Comparison of ENCODE assay signal across 7 mouse cellular contexts in genomic region chr6:112700392-112700791, GRCm38 (mm10). TPM values are rescaled to one million over a fixed set of nuclear protein-coding genes. Genes with fewer than 3 reads are reported as not detected.
DNase-seq lines count a peak whose midpoint lies in the region; ATAC-seq and TF ChIP-seq lines count a peak whose summit lies in the region.

No protein-coding gene starts in this region.

- H3K4me1 ChIP-seq in liver, adult 2 months (ENCODE audit: control insufficient read depth, insufficient read depth, low read length) = no peaks in the 10 kb centered on the region
- peaks cover 13% of the 10 kb centered on the region for H3K4me1 ChIP-seq in liver, embryonic 12.5 days
- H3K4me1 ChIP-seq in MEL (ENCODE audit: control insufficient read depth in 1 of 2, insufficient read depth in 2 of 2, low read length in 2 of 2) = peaks cover 0 to 3% of the 10 kb centered on the region in 2 experiments; a peak in 1 of 4 replicates
- no peaks in the 10 kb centered on the region for H3K4me1 ChIP-seq in embryonic facial prominence, embryonic 14.5 days (ENCODE audit: control insufficient read depth, insufficient read depth, low read length)

- DNase-seq in liver, adult 2 months (ENCODE audit: extremely low read depth, low read depth, low spot score) = peak; percentile 20
- peak; percentile 54 for DNase-seq in MEL (ENCODE audit: low read depth, low spot score)
- peak; percentile 53 for DNase-seq in adrenal gland, postnatal 25 days
- DNase-seq in embryonic facial prominence, embryonic 14.5 days (ENCODE audit: low spot score) = peak; percentile 16
- peak; percentile 46 to 69 for DNase-seq in layer of hippocampus, postnatal 14 days (ENCODE audit: low spot score in 2 of 2)

- no peak overlapping the region for H3K4me2 ChIP-seq in liver, embryonic 12.5 days
- H3K4me2 ChIP-seq in embryonic facial prominence, embryonic 14.5 days (ENCODE audit: low read depth, low read length) = no peak overlapping the region

- ATAC-seq in liver, embryonic 12.5 days = no peak
- ATAC-seq in embryonic facial prominence, embryonic 14.5 days (ENCODE audit: low read depth) = no peak
- ATAC-seq in neutrophil, adult 5-6 weeks (ENCODE audit: extremely low read depth, insufficient number of reproducible peaks, low FRiP score, poor library complexity, severe bottlenecking) = peak; percentile 39; the same call in 1 of the 2 replicates

- no peak overlapping the region for H3K27ac ChIP-seq in liver, adult 2 months (replicated peaks; ENCODE audit: insufficient read depth, low read depth, low read length)
- no peak overlapping the region for H3K27ac ChIP-seq in liver, embryonic 12.5 days
- no peak overlapping the region for H3K27ac ChIP-seq in MEL (ENCODE audit: control insufficient read depth, low read depth, low read length)
- H3K27ac ChIP-seq in embryonic facial prominence, embryonic 14.5 days (replicated peaks; ENCODE audit: low read depth, low read length) = no peak overlapping the region

- no peaks in the 10 kb centered on the region for H3K27me3 ChIP-seq in liver, adult 2 months (ENCODE audit: control insufficient read depth, insufficient read depth, low read length)
- H3K27me3 ChIP-seq in liver, embryonic 12.5 days (replicated peaks) = 0 out of 2 replicates have a peak, but pooled peaks cover 8% of the 10 kb centered on the region
- no peaks in the 10 kb centered on the region for H3K27me3 ChIP-seq in MEL (ENCODE audit: control insufficient read depth in 1 of 2, insufficient read depth in 2 of 2, low read length in 2 of 2)
- no peaks in the 10 kb centered on the region; the same call in 1 of the 2 replicates for H3K27me3 ChIP-seq in embryonic facial prominence, embryonic 14.5 days (replicated peaks; ENCODE audit: control insufficient read depth, insufficient read depth, low read length)

- TF ChIP-seq RAD21 in MEL (IDR thresholded peaks at IDR 0.05; ENCODE audit: low read depth, low read length) = peak; percentile 93

- no peak overlapping the region for H3K9ac ChIP-seq in liver, adult 2 months (ENCODE audit: low read depth, low read length)
- no peak overlapping the region for H3K9ac ChIP-seq in liver, embryonic 12.5 days
- H3K9ac ChIP-seq in MEL (ENCODE audit: control insufficient read depth, low read depth, low read length, poor library complexity, severe bottlenecking) = no peak overlapping the region
- H3K9ac ChIP-seq in embryonic facial prominence, embryonic 14.5 days (ENCODE audit: low read depth, low read length) = no peak overlapping the region

- H3K36me3 ChIP-seq in liver, adult 2 months (ENCODE audit: control insufficient read depth, insufficient read depth, low read length) = no peaks in the 10 kb centered on the region
- H3K36me3 ChIP-seq in liver, embryonic 12.5 days = no peaks in the 10 kb centered on the region
- H3K36me3 ChIP-seq in MEL (ENCODE audit: control insufficient read depth in 1 of 2, insufficient read depth in 2 of 2, low read length in 2 of 2) = peaks cover 0 to 5% of the 10 kb centered on the region in 2 experiments; a peak in 2 of 4 replicates
- H3K36me3 ChIP-seq in embryonic facial prominence, embryonic 14.5 days (ENCODE audit: control insufficient read depth, insufficient read depth, low read length) = no peaks in the 10 kb centered on the region

- no peak for TF ChIP-seq EP300 in MEL (IDR thresholded peaks at IDR 0.05; ENCODE audit: low read depth in 1 of 2, low read length in 2 of 2)

- TF ChIP-seq CTCF in liver, adult 2 months (IDR thresholded peaks at IDR 0.05; ENCODE audit: low read depth, low read length) = peak; percentile 67
- TF ChIP-seq CTCF in MEL (IDR thresholded peaks at IDR 0.05 in 2 of 3, conservative IDR thresholded peaks at IDR 0.05 in 1 of 3; ENCODE audit: control insufficient read depth in 1 of 3, insufficient read depth in 1 of 3, low read depth in 2 of 3, low read length in 3 of 3, poor library complexity in 1 of 3, severe bottlenecking in 1 of 3) = peak; percentile 59 to 83 (median 71)

- WGBS in liver, adult 2 months = 0% methylated on average over 1 of the region's 1 CpGs
- 0% methylated on average over 1 of the region's 1 CpGs for WGBS in liver, embryonic 12.5 days (ENCODE audit: insufficient replicate concordance)
- 2% methylated on average over 1 of the region's 1 CpGs for WGBS in embryonic facial prominence, embryonic 14.5 days

- TF ChIP-seq POLR2A in liver, adult 2 months (IDR thresholded peaks at IDR 0.05; ENCODE audit: extremely low read depth, insufficient read depth, low read length) = no peak
- TF ChIP-seq POLR2A in MEL (IDR thresholded peaks at IDR 0.05; ENCODE audit: control insufficient read depth in 1 of 2, insufficient read depth in 1 of 2, low read depth in 1 of 2, low read length in 2 of 2, poor library complexity in 1 of 2) = no peak

- no peak overlapping the region for H3K4me3 ChIP-seq in liver, adult 2 months (ENCODE audit: insufficient read depth, low read depth, low read length)
- H3K4me3 ChIP-seq in liver, embryonic 12.5 days = no peak overlapping the region
- no peak overlapping the region for H3K4me3 ChIP-seq in MEL (ENCODE audit: control insufficient read depth in 1 of 2, insufficient read depth in 1 of 2, low read depth in 2 of 2, low read length in 2 of 2)
- H3K4me3 ChIP-seq in embryonic facial prominence, embryonic 14.5 days (ENCODE audit: low read depth, low read length) = no peak overlapping the region

- no peaks in the 10 kb centered on the region for H3K79me2 ChIP-seq in liver, adult 2 months (ENCODE audit: control insufficient read depth, insufficient read depth, low read length)
- H3K79me2 ChIP-seq in MEL (ENCODE audit: control insufficient read depth, insufficient read depth, low read length, poor library complexity) = peaks cover 6% of the 10 kb centered on the region

- H3K9me3 ChIP-seq in liver, embryonic 12.5 days (replicated peaks) = no peaks in the 10 kb centered on the region
- H3K9me3 ChIP-seq in MEL (replicated peaks; ENCODE audit: insufficient read depth, low read length) = no peaks in the 10 kb centered on the region
- no peaks in the 10 kb centered on the region for H3K9me3 ChIP-seq in embryonic facial prominence, embryonic 14.5 days (ENCODE audit: control insufficient read depth, low read length)

TF ChIP-seq in MEL, 35 proteins besides CTCF, POLR2A, EP300 and RAD21:
- TF ChIP-seq GATA1 (IDR thresholded peaks at IDR 0.05; ENCODE audit: low read depth, low read length) (no peak), TCF12 (IDR thresholded peaks at IDR 0.05; ENCODE audit: low read depth, low read length) (no peak), MAX (IDR thresholded peaks at IDR 0.05; ENCODE audit: low read length) (no peak), RCOR1 (IDR thresholded peaks at IDR 0.05; ENCODE audit: low read depth, low read length) (no peak), CHD2 (IDR thresholded peaks at IDR 0.05; ENCODE audit: low read length) (no peak), ETS1 (IDR thresholded peaks at IDR 0.05; ENCODE audit: low read depth, low read length) (no peak), TBP (IDR thresholded peaks at IDR 0.05; ENCODE audit: low read depth, low read length) (no peak), ZC3H11A (IDR thresholded peaks at IDR 0.05; ENCODE audit: low read depth, low read length) (peak; percentile 83), TAL1 (IDR thresholded peaks at IDR 0.05; ENCODE audit: low read length) (no peak), ZMIZ1 (IDR thresholded peaks at IDR 0.05; ENCODE audit: low read depth, low read length) (no peak), JUND (IDR thresholded peaks at IDR 0.05; ENCODE audit: low read depth, low read length) (no peak), MYB (IDR thresholded peaks at IDR 0.05; ENCODE audit: low read depth, low read length) (no peak), CHD1 (IDR thresholded peaks at IDR 0.05; ENCODE audit: low read depth, low read length) (no peak), ZKSCAN1 (IDR thresholded peaks at IDR 0.05; ENCODE audit: low read depth, low read length) (no peak), GABPA (IDR thresholded peaks at IDR 0.05; ENCODE audit: low read depth, low read length) (no peak), SMC3 (IDR thresholded peaks at IDR 0.05; ENCODE audit: low read depth, low read length) (peak; percentile 73)

RNA-seq across cellular contexts. Expression of gene Rad18, which starts 3.9 kb away (rescaled TPM):
- total RNA-seq in liver, adult 2 months (2014; rRNA removed) = 1.2 and 1.5 TPM in 2 replicates
- polyA plus RNA-seq in liver, adult 2 months (2012; rRNA removed) = 0.33 and 0.36 TPM in 2 replicates
- polyA plus RNA-seq in liver, embryonic 12.5 days (2016; fragmentation: Nextera tagmentation; extraction: Ambion mirVana) = 39.8 and 41.8 TPM in 2 replicates
- total RNA-seq in MEL (2012; rRNA removed) = 15.3 and 17.3 TPM in 2 replicates
- polyA plus RNA-seq in MEL (2012; ENCODE audit: insufficient read depth in 1 of 2, insufficient read length in 2 of 2, low read depth in 1 of 2, low replicate concordance in 2 of 2, missing spikeins in 1 of 2) = 10 to 100 TPM in 1 of 2 experiments, not detected in 1; 23.2 TPM
- total RNA-seq in adrenal gland, postnatal 25 days (2021) = 10.7 and 11.2 TPM in 2 replicates
- 23.8 and 29.9 TPM in 2 replicates for polyA plus RNA-seq in embryonic facial prominence, embryonic 14.5 days (2014; fragmentation: Nextera tagmentation; extraction: Ambion mirVana)
- 1 to 10 TPM; 8.1 to 9.0 TPM for total RNA-seq in layer of hippocampus, postnatal 14 days (2021)
- total RNA-seq in neutrophil, adult 5-6 weeks (2017) = 14.9 and 15.2 TPM in 2 replicates
